Mouse (Mus musculus) liver (tissue): ENCODE results near the gene 1700031F05Rik.
"Not testable (repeated sequence)": the region's sequence is repeated elsewhere in the genome, so short reads cannot be mapped to it uniquely, and the experiment has no call there.

Experiments used
- DNase-seq: peaks from one replicate; pipeline ENCODE4 v3.0.0-alpha.2; 2020; ENCODE audit warnings: mixed read lengths

Gene 1700031F05Rik

GRCm38 (mm10) chrX:102867871-102868270, at the start of gene 1700031F05Rik:
TSS of gene 1700031F05Rik (minus strand) at chrX:102867971.
- DNase-seq = no peak

DNA sequence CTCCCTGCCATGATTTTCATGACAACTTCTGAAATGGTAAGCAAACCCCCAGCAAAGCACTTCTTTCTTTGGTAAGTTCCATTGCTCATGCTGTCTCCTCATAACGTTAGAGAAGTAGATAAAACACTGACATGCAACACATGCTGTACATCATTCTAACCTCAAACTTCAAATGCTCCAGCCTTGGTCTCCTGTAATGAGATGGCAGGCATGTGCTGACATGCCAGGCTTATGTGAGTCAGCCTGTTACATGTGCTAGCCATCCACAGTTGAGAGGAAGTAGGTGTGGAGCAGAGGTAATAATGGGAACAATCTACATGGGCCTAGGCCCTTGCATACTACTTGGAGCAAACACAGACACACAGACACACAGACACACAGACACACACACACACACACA, 47.1 kb upstream of the 1700031F05Rik start:
- DNase-seq = not testable (repeated sequence)

DNA sequence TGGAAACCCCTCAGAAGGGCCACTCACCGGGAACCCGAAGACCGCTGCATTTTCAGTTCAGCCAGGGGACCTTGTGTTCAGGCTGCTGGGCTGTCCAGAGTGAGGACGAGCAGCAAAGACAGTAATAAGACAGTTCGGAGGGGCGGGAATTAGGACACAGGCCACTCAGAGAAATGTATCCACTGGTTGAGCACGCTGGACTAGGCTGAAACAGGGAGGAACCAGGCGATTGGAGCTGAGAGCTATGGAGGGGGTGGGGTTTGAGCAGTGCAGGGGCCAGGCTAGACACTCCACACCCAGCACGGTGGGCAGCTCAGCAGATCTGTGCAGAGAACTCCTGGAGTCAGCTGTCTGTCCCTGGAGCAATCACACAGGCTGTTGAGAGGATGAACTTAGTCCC, 40.8 kb upstream of the 1700031F05Rik start, which contains the start of the genes Dmrtc1a and 1700011M02Rik:
Gene Dmrtc1a (minus strand): TSS at position 101 of the 400 bp plus-strand sequence.
Gene 1700011M02Rik (plus strand): TSS at position 319 of the 400 bp plus-strand sequence.
- DNase-seq = not testable (repeated sequence)

DNA sequence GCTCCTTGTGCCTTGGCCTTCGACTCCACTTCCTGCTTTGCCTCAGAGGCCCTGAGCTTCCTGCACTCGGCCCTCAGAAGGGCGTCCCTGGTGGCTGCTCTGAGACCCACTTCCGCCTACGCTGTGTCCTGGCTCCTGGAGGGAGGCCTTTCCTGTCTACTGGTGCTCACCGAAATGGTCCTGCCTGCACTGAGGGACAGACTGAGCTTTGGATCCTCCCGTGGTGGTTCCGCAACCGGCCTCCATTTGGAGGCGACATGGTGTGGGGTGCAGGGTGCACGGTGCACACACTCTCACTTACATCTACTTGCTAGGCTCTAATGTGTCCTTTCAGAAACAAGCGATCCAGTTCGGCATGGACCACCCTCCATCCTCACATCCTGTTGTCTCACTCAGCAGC, 13.3 kb downstream of the 1700031F05Rik start, which contains the start of gene Dmrtc1c2:
Gene Dmrtc1c2 (minus strand): TSS at position 101 of the 400 bp plus-strand sequence.
- not testable (repeated sequence) for DNase-seq

DNA sequence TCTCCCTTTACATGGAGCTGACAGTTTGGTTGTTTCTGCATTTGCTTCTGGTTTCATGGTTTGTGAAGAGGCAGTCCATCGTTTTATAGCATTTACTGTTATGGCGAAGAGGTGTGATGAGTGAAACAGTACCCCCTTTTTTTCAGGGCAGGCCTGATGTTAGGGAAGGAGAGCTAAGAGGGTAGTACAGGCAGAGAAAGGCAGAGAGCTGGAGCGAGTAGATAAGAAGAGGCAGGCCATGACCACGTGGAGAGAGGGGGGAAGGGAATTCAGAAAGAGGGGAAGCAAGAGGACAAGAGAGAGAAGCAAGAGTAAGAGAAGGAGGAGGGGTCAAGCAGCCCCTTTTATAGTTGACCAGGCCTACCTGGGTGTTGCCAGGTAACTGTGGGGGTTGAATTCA, 55.5 kb downstream of the 1700031F05Rik start:
- DNase-seq = no peak
